Mouse (Mus musculus): ENCODE measurements at regions not wholly inside any gene's neighbourhood (a gene's known extent, or its start where the extent isn't known, plus 50 kb on each side); places are given as distances from the start of the nearest gene placed in this dataset.

DNA sequence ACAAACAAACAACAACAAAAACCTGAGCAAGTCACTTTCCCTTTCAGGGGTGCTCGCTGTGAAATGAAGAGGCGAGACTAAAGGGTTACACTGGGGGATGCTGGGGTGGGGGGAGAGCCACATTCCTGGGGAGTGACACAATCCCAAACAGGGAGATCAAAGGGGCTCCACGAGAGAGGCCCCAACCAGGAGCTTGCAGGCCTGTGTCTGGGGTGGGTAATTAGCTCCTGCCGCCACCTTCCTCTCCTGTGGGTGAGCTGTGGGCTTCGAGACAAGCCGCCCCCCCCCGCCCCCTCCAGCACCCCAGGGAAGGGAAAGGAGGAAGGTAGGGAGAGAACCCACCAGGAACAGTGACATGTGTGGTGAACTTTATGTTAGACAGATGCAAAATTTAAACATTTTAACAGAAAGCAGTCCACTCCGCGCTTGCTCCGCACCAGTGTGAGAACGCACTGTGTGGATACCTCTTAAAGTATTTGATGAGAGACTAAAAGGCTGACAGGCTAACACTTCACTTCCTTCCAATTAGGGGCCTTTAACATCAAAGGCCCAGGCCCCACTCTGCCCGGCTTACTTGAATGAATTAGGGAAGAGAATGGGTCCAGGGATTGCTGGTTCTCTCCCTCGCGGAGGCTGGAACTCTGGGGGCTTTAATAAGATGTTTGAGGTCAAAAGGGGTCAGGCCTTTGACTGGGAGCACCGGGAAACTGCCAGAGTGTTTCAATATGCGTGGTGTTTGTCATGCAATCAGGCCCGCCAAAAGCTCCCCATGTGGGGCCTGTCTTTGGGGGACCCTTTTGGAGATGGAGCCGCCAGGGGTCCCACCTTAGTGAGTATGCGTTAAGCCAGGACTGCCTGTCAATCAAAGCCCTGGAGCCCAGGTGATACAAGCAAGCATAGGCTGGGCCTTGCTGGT lies 319.6 kb downstream of the Fam49a start:
- no peak overlapping the region for H3K4me3 ChIP-seq (ENCODE audit: low read depth, low read length)
- peaks cover 20% of the 10 kb centered on the region; the same call in 1 of the 2 replicates for H3K4me1 ChIP-seq (ENCODE audit: insufficient read depth)
- ATAC-seq (ENCODE audit: insufficient read depth) (peak; percentile 91), DNase-seq (peak; percentile 56)
- no peaks in the 10 kb centered on the region for H3K36me3 ChIP-seq (ENCODE audit: insufficient read depth)
- no peaks in the 10 kb centered on the region for H3K27me3 ChIP-seq (ENCODE audit: insufficient read depth, low read length)
- peak overlapping the region; percentile 32 for H3K4me2 ChIP-seq
- no peaks in the 10 kb centered on the region for H3K9me3 ChIP-seq (ENCODE audit: low read depth, low read length)
- TF ChIP-seq CTCF (IDR thresholded peaks at IDR 0.05; ENCODE audit: low read depth): no peak
- WGBS: 13% methylated on average over 19 of the region's 19 CpGs
- H3K27ac ChIP-seq (ENCODE audit: low read depth): peak overlapping the region; percentile 69
- H3K9ac ChIP-seq: no peak overlapping the region

DNA sequence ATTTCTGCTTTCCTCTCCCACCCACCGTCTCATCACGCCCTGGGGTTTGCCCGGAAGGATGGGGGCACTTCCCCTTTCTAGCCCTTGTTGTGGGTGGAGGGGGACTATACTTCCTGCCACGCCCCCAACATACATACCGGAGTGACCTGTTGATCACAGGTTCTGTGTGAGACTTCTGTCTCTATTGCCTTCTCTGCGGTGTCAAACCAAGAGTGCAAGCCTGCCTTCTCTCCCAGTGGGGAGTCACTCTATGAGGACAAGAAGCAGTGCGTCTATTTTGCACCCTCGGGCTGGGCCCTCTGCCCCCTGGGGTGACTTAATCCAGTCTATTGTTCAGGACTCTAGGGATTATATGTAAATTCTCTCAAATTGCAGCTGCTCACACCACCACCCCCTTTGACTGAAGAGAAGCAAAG lies 318.8 kb downstream of the Fam49a start:
- H3K4me1 ChIP-seq (ENCODE audit: insufficient read depth): peaks cover 20% of the 10 kb centered on the region; the same call in 1 of the 2 replicates
- H3K36me3 ChIP-seq (ENCODE audit: insufficient read depth): no peaks in the 10 kb centered on the region
- peak; percentile 26 for DNase-seq
- no peak overlapping the region for H3K4me3 ChIP-seq (ENCODE audit: low read depth, low read length)
- H3K4me2 ChIP-seq: peak overlapping the region; percentile 32
- H3K9ac ChIP-seq: no peak overlapping the region
- no peaks in the 10 kb centered on the region for H3K27me3 ChIP-seq (ENCODE audit: insufficient read depth, low read length)
- H3K9me3 ChIP-seq (ENCODE audit: low read depth, low read length): no peaks in the 10 kb centered on the region
- WGBS: 15% methylated on average over 8 of the region's 8 CpGs
- no peak for TF ChIP-seq CTCF (IDR thresholded peaks at IDR 0.05; ENCODE audit: low read depth)
- peak overlapping the region; percentile 69 for H3K27ac ChIP-seq (ENCODE audit: low read depth)
- ATAC-seq (ENCODE audit: insufficient read depth): peak; percentile 21; the same call in 1 of the 2 replicates

DNA sequence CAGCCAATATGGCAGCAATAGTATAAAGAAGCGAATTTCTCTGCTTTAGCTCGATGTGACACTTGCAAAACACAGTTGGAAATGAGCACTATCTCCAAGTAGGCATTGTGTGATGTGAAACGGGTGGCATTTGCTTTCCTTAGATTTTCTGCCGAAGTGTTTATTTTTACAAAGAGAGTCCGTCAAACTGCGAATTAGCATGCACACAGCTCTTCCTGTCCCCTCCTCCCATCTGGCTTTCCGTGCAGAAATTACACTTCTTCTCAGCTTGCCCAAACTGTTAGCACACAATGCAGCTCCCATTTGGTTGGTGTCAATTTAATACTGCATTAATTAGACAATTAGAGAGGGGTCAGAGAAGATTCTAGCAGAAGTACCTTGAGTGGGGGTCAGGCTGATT lies 316.3 kb downstream of the Fam49a start:
- Histone ChIP-seq H3K36me3 (ENCODE audit: insufficient read depth) (no peaks in the 10 kb centered on the region), H3K27ac (ENCODE audit: low read depth) (no peak overlapping the region), H3K27me3 (ENCODE audit: insufficient read depth, low read length) (no peaks in the 10 kb centered on the region), H3K4me3 (ENCODE audit: low read depth, low read length) (no peak overlapping the region), H3K9me3 (ENCODE audit: low read depth, low read length) (no peaks in the 10 kb centered on the region), H3K4me2 (peak overlapping the region; percentile 34; the same call in 1 of the 2 replicates), H3K4me1 (ENCODE audit: insufficient read depth) (peaks cover 20% of the 10 kb centered on the region; the same call in 1 of the 2 replicates), H3K9ac (no peak overlapping the region)
- ATAC-seq (ENCODE audit: insufficient read depth): no peak
- WGBS: 23% methylated on average over 7 of the region's 7 CpGs
- TF ChIP-seq CTCF (IDR thresholded peaks at IDR 0.05; ENCODE audit: low read depth): no peak
- no peak for DNase-seq

DNA sequence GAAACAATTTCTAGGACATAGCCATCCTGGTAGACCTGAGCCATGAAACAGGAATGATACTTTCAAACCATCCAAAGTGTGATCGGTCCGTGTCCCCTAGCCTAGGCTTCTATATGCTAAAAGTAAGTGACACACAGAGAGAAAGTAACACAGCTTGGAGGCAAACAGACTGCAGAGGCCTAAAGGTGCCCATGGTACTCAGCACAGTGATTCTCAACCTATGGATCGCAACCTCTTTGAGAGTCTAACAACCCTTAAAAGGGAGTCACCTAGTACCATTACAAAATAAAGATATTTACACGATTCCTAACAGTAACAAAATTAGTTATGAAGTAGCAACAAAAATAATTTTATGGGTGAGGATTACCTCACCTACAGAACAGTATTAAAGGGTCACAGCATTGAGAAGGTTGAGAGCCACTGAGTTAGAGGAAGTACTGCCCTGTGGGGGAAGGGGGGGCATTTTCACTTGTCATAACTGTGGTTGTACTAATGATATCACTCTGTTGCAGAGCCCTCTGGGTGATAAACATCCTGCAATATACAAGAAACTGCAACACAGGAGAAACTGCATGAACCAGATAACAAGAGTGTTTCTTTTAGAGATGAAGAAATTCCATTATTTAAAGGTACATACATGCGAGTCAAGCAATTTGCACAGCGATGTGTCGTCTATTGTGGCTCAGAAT lies 308.8 kb downstream of the Fam49a start:
- Histone ChIP-seq H3K4me2 (no peak overlapping the region), H3K9ac (no peak overlapping the region), H3K27me3 (ENCODE audit: insufficient read depth, low read length) (no peaks in the 10 kb centered on the region), H3K9me3 (ENCODE audit: low read depth, low read length) (no peaks in the 10 kb centered on the region), H3K36me3 (ENCODE audit: insufficient read depth) (no peaks in the 10 kb centered on the region), H3K4me3 (ENCODE audit: low read depth, low read length) (no peak overlapping the region), H3K4me1 (ENCODE audit: insufficient read depth) (peaks cover 4% of the 10 kb centered on the region; the same call in 1 of the 2 replicates), H3K27ac (ENCODE audit: low read depth) (no peak overlapping the region)
- no peak for ATAC-seq (ENCODE audit: insufficient read depth)
- WGBS: 78% methylated on average over 7 of the region's 7 CpGs
- DNase-seq: no peak
- no peak for TF ChIP-seq CTCF (IDR thresholded peaks at IDR 0.05; ENCODE audit: low read depth)

DNA sequence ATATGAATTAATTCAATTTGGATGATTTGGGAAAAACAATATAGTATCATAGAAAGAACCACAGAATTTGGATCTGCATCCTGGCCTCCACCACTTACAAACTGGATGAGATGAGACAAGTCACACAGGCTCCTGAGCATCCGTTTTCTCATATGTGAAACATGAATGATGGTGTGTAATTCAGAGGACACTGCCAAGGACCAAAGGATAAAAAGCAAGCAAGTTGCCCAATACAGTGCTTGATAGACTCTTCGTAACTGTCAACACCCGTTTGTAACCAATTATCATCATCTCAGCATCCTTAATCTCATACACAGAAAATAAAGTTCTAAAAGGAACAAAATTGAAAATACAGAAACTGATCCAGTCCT lies 305.8 kb downstream of the Fam49a start:
- DNase-seq (no peak), ATAC-seq (ENCODE audit: insufficient read depth) (no peak)
- H3K9me3 ChIP-seq (ENCODE audit: low read depth, low read length): no peaks in the 10 kb centered on the region
- H3K4me3 ChIP-seq (ENCODE audit: low read depth, low read length): no peak overlapping the region
- H3K4me2 ChIP-seq: no peak overlapping the region
- H3K4me1 ChIP-seq (ENCODE audit: insufficient read depth): peaks cover 4% of the 10 kb centered on the region; the same call in 1 of the 2 replicates
- H3K9ac ChIP-seq: no peak overlapping the region
- H3K36me3 ChIP-seq (ENCODE audit: insufficient read depth): no peaks in the 10 kb centered on the region
- 83% methylated on average over 3 of the region's 3 CpGs for WGBS
- TF ChIP-seq CTCF (IDR thresholded peaks at IDR 0.05; ENCODE audit: low read depth): no peak
- no peaks in the 10 kb centered on the region for H3K27me3 ChIP-seq (ENCODE audit: insufficient read depth, low read length)
- no peak overlapping the region for H3K27ac ChIP-seq (ENCODE audit: low read depth)

DNA sequence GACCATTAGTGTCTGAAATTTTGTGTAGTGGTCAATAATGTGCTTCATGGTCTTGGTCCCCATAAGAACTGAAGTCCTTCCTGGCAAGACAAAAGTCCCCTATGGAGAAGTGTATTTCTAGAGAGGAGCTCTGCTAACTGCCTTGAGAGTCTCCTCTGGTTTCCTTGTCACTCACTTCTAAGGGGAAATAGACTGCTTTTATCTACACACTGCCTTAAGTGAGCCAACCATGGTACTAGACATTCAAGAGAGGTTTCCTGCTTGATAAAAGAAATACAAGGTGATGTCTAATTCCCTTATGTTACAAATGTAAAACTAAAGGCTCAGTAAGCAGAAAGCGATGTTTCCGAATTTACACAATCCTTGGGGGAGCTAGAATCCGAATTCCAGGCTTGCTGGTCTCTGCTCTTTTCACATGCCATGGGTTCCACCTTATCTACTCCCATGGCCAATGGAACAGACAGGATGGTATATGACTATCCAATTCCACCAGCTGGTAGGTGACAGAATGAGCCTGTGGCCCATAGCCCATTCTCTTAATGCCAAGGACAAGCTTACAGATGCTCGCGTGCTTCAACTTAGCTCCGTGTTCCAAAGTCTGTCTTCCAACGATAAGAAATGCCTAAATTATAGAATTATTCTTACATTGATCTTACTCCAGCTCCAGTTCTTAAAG lies 305.3 kb downstream of the Fam49a start:
- Histone ChIP-seq H3K4me2 (no peak overlapping the region), H3K27ac (ENCODE audit: low read depth) (no peak overlapping the region), H3K9ac (no peak overlapping the region), H3K36me3 (ENCODE audit: insufficient read depth) (no peaks in the 10 kb centered on the region), H3K27me3 (ENCODE audit: insufficient read depth, low read length) (no peaks in the 10 kb centered on the region), H3K4me1 (ENCODE audit: insufficient read depth) (peaks cover 4% of the 10 kb centered on the region; the same call in 1 of the 2 replicates), H3K4me3 (ENCODE audit: low read depth, low read length) (no peak overlapping the region), H3K9me3 (ENCODE audit: low read depth, low read length) (no peaks in the 10 kb centered on the region)
- WGBS: 93% methylated on average over 7 of the region's 7 CpGs
- ATAC-seq (ENCODE audit: insufficient read depth): no peak
- no peak for DNase-seq
- TF ChIP-seq CTCF (IDR thresholded peaks at IDR 0.05; ENCODE audit: low read depth): no peak

All from lung, embryonic 14.5 days (tissue).